Mouse (Mus musculus) natural killer cell, adult 2 months (primary cell): ENCODE results near the gene Mapkbp1.

Experiments used
- DNase-seq, 2 experiments: peaks; one replicate each; pipeline ENCODE4 v3.0.0; 2022; ENCODE audit warnings: low spot score in 2 of 2

Gene Mapkbp1

DNA sequence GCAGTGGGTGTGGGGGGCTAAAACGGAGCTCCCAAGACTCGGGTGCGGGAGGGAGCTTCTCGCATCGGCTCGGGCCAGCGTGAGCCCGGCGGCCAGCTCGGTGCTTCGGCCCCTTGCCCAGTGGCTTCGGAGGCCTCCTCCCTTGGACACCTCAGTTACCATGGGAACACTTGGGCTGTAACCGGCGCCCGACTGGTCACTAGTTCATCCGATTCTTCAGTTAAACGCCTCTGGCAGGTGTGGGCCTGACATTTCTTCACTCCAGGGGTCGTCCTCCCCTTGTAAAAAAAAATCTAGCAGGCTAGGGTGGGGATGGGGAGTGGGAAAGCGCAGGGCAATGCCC, at the start of gene Mapkbp1:
Gene Mapkbp1, plus strand, starts transcription at position 163 of the 343 bp plus-strand sequence.
- no peak for DNase-seq

- peak; percentile 54 to 59 for DNase-seq
These were observed 1.9 kb upstream of the Mapkbp1 start for GRCm38 (mm10) chr2:119970571-119970970.

DNA sequence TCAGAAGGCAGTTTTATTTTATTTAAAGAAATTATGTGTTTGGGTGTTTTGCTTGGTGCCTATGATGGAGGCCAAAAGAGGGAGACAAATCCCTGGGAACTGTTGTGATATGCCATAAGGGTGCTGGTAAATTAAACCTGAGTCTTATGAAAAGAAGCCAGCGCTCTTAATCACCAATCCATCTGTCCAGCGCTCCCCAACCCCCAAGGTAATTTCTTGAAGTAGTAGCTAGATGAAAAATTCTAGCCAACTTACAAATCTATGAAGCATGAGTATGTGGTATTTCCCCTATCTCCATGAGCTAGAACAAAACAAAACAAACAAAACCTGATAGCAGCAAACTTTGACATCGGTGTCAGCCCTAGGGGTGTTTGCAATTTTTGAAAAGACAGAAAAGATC, 1.2 kb upstream of the Mapkbp1 start:
- DNase-seq: no peak

- DNase-seq: peak; percentile 93 to 96
These were observed 512 bp upstream of the Mapkbp1 start for GRCm38 (mm10) chr2:119971837-119972536.

GRCm38 (mm10) chr2:119980343-119980986, 8.0 kb downstream of the Mapkbp1 start:
- no peak for DNase-seq

DNA sequence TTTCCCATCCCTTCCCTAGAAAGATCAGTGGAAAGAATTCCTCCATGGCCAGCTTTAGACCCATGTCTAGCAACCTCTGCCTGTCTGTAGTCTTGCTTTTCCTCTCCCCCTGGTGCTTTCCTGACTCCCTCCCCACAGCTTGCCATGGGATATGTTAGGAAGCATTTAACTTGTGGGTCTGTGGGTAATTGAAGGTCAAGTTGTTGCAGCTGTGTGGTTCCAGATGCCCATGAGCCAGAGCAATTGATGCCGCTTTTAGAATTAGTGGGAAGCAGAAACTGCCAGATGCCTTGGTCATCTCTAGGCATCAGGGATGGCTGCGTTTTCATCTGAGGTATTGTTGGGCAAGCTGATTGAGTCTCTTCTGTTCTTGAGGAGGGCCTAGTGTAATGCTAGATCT, 9.1 kb downstream of the Mapkbp1 start:
- no peak for DNase-seq

DNA sequence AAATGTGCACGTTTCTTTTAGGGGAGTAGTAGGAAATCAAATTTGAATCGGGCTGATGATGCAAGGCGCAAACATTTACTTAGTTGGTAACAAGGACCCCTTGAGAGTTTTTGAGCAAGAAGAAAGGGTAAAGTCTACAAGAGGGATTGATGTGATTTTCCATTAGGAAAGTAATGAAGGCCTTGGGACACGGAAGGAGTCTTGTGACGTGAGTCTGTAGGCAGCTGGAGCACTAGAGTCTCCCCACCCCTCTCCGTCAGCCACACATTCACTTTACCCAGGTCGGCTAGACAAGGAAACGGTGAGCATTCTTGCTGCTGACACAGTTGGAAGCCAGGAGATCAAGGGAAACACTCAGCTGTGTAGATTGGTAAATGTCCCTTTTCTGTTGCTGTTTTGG, 13.4 kb downstream of the Mapkbp1 start:
- no peak for DNase-seq

GRCm38 (mm10) chr2:119986369-119986768, 13.9 kb downstream of the Mapkbp1 start:
- DNase-seq: no peak

- no peak for DNase-seq
These were observed 14.9 kb downstream of the Mapkbp1 start for GRCm38 (mm10) chr2:119987441-119987840.

DNA sequence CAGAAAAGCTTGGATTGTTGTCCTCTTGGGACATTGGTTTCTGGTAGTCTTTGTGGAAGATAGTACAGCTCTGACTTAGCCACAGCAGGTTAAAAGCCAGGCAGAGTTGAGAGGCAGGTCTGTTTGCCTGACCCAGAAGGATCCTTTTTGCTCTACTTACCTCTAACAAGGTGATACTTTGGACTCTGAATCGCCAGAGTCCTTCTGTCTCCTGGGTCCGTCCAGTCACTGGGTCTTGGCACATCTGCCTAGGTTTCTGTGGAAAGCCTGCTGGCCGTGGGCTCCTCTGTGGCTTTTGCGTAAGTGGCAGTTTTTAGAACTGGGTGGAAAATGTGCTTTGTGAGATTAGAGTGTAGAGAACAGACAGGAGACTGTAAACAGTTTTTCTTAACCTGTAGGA, 16.5 kb downstream of the Mapkbp1 start:
- DNase-seq: no peak

DNA sequence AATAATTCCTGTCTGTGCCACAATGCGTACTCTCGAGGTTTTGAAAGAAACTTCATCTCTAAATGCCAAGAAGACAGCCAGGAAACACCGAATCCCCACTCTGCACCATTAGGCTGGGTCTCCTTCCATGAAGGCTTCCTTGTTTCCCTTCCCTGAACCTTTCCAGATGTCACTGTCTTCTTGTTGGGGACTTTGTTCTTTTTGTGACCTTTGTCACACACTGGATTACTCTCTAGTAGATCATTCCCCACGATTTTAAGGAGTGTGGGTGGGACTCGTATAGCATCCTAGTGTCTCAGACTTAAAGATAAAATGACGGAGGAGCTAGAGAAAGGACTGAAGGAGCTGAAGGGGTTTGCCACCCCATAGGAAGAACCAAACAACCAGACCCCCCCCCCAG, 18.4 kb downstream of the Mapkbp1 start:
- DNase-seq: no peak

DNA sequence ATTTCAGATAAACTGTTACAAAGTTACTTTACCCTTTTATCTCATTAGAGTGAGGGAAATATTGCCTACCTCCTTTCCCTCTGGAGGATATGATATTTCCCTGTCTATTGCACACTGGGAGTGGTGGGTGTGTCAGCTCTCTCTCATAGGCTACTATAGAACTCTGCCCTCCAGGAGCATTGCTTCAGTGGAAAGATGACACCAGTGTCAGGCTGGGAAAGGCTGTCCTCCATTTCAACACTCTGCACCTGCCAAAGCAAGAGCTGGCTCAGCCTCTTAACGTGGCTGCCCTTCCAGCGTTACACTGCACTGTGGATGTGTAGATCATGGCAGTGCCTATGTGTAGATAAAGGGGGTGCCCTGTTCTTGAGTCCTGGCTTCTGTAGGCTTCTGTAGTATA, 19.9 kb downstream of the Mapkbp1 start:
- no peak for DNase-seq

- DNase-seq: no peak
These were observed 21.0 kb downstream of the Mapkbp1 start for GRCm38 (mm10) chr2:119993515-119993914.

DNA sequence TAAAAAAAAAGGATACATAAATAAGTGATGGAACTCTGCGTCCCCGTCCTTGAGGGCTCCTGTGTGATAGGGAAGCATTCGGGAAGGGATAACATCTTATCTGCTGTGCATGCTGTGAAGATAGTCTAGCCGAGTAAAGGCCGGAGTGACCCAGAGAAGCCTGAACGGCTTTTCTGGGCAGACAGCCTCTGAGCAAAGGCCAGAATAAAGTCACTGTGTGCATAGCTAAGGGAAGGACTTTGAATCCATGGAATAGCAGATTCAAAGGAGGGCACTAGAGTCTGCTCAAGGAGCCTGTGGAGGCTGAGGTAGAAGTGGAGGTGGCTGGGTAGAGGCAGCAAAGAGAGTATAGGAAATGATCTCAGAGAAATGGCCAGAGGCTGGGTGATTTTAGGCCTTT, 22.3 kb downstream of the Mapkbp1 start:
- no peak for DNase-seq

- DNase-seq: no peak
These were observed 23.1 kb downstream of the Mapkbp1 start for GRCm38 (mm10) chr2:119995391-119996281.

DNA sequence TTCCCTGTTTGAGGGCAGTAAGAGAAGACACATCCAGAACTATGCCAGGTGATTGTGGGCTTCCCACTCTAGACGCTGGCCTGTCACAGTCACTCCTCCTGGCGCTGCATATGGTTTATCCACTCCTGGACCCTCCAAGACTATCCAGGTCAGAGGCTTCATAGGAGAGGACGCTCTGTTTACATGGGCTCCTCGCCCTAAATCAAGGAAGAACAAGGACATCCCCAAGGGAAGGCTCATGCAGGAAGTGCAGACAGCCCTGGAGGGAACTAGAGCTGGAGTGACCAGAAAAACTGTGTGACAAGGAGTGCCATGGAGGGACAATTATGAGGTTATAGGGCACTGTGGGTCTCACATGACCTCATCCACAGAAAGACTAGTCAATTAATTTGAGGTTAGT, 24.9 kb downstream of the Mapkbp1 start:
- no peak for DNase-seq

GRCm38 (mm10) chr2:119999731-120000130, 27.2 kb downstream of the Mapkbp1 start:
- no peak for DNase-seq

DNA sequence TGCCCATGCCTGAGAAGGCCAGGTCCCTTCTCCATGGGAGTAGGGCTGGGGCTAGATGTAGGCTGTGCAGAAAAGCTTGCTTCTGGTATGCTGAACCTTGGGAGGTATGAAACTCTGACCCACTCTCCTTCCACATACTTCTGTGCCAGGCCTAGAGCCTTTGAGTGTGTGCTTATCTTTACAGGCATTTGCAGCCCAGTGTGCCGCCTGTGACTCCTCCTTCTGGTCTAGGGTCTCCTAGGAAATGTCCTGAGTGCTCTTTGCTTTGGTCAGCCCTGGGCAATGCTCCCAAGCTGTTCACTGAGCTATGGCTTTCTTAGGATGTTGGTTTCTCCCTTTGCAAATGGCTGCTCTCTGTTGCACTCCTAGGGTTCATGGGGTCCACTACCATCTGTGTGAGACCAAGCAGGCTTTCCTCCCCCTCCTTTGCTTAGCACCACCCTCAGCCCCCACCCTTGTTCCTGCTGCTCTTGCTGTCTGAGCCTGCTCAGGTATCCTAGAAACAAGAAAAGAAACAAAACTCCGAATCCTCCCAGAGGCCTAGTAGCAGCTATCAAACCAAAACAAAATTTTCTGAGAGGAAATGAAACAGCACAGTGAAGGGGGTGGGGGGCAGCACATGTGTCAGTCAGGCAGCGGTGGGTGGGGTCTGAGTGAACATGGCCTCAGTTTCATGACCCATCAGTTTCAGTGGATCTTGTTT, 28.5 kb downstream of the Mapkbp1 start:
- DNase-seq: no peak

- DNase-seq: no peak
These were observed 29.5 kb downstream of the Mapkbp1 start for GRCm38 (mm10) chr2:120001956-120002355.

GRCm38 (mm10) chr2:120003970-120004369, 31.5 kb downstream of the Mapkbp1 start:
- DNase-seq: no peak

DNA sequence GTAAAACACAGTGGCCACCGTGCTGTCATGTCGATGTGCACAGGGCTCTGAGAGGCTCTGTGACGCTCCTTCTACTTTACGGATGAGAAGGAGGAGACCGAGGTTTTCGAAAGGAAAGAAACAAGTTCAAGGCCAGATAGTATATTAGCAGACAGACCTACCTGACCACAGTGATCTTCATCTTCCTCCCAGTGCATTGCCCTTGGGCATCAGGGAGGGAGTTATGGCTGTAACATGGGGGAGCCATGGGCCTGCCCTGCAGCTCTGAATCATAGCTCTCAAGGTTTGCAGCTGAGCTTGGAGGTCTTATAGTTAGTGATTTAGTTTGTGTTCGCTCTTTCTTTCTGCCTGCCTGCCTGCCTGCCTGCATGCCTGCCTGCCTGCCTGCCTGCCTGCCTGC, 34.2 kb downstream of the Mapkbp1 start:
- DNase-seq: no peak

DNA sequence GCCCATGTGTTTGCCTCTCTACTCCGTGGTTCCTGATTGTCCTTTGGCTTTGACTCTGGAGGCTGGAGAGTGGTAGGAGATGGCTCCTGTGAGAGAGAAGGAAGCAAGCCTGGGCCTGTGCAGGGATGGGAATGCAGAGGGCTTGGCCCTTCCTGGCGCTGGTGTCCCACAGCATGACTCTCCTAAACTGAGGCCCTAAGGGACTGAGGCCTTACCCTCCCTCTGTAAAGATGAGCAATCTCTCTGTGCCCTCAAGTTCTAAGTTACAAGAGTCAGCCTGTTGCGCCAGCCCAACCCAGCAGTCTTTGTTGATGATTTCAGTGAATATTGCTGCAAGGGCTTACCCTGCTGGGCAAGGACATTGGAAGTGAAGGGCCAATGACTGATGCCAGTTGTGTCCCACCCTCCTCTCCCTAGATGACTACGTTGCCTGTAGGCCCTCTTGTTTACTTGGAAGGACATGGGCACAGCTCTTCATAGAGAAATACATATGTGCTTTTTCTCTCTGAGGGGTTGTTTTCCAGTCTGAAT, 35.2 kb downstream of the Mapkbp1 start:
- no peak for DNase-seq
